Comparison of ENCODE assay signal across 21 mouse cellular contexts in the genomic region with DNA sequence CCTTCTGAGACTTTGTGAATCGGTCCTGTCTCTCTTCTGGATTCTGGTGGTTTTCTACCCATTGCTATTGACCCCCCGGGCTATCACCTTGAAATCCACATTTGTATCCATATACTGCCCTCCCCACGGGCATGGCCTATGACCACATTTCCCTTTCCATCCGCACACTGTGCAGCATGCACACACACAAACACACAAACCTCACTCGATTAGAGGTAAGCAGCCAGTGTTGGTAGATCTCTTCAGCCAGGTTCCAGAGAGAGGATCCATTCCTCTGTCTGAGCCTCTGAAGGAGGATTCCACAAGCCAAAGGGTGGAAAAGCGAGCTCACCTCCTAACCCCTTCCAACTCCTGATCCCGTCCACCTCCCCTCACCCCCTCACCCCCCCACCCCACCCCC.
"Had no signal": no experiment of that assay in that cellular context is flagged by ENCODE, and none has a peak within 500 bp of the region (broad histone marks: within the 10 kb centered on the region; RNA-seq: fewer than 3 reads in every experiment).

No protein-coding gene starts in this region.

- H3K27ac ChIP-seq: kidney, embryonic 15.5 days; limb, embryonic 12.5 days; limb, embryonic 15.5 days; liver, embryonic 14.5 days; macrophage; midbrain, embryonic 12.5 days; midbrain, embryonic 15.5 days; neural tube, embryonic 12.5 days; neural tube, embryonic 15.5 days; stomach, embryonic 15.5 days had no signal

- H3K9me3 ChIP-seq: kidney, embryonic 15.5 days; limb, embryonic 12.5 days; limb, embryonic 15.5 days; midbrain, embryonic 12.5 days; midbrain, embryonic 15.5 days; neural tube, embryonic 12.5 days; neural tube, embryonic 15.5 days; stomach, embryonic 15.5 days had no signal

- H3K4me2 ChIP-seq: kidney, embryonic 15.5 days; limb, embryonic 12.5 days; limb, embryonic 15.5 days; liver, embryonic 11.5 days; midbrain, embryonic 12.5 days; midbrain, embryonic 15.5 days; neural tube, embryonic 12.5 days; neural tube, embryonic 15.5 days; stomach, embryonic 15.5 days had no signal

- H3K27me3 ChIP-seq: kidney, embryonic 15.5 days; limb, embryonic 15.5 days; midbrain, embryonic 12.5 days; midbrain, embryonic 15.5 days; neural tube, embryonic 12.5 days; neural tube, embryonic 15.5 days; stomach, embryonic 15.5 days had no signal

- H3K4me1 ChIP-seq: neural tube, embryonic 15.5 days had no signal

- DNase-seq: kidney, adult 11 months; kidney, adult 8-10 months; kidney, postnatal 10 days; kidney, postnatal 36 days; liver, postnatal 0 days; right cerebral cortex, postnatal 14 days; right cerebral cortex, postnatal 4 days; thymus, adult 2 months; thymus, postnatal 14 days; thymus, postnatal 4 days had no signal

- ATAC-seq: liver, postnatal 0 days; midbrain, embryonic 15.5 days had no signal

- H3K4me3 ChIP-seq: kidney, embryonic 15.5 days; limb, embryonic 12.5 days; limb, embryonic 15.5 days; midbrain, embryonic 12.5 days; midbrain, embryonic 15.5 days; neural tube, embryonic 12.5 days; neural tube, embryonic 15.5 days; stomach, embryonic 15.5 days had no signal

- H3K36me3 ChIP-seq: kidney, embryonic 15.5 days; limb, embryonic 12.5 days; limb, embryonic 15.5 days; midbrain, embryonic 12.5 days; midbrain, embryonic 15.5 days; neural tube, embryonic 12.5 days; neural tube, embryonic 15.5 days; stomach, embryonic 15.5 days had no signal

- H3K9ac ChIP-seq: kidney, embryonic 15.5 days; limb, embryonic 12.5 days; limb, embryonic 15.5 days; liver, embryonic 14.5 days; liver, postnatal 0 days; midbrain, embryonic 12.5 days; midbrain, embryonic 15.5 days; neural tube, embryonic 12.5 days; neural tube, embryonic 15.5 days; stomach, embryonic 15.5 days had no signal
